Mouse (Mus musculus) liver, embryonic 13.5 days (tissue): ENCODE measurements around the gene Cnpy4. TPM values are rescaled to one million over a fixed set of nuclear protein-coding genes. Genes with fewer than 3 reads are reported as not detected.
"Not testable (repeated sequence)": the region's sequence is repeated elsewhere in the genome, so short reads cannot be mapped to it uniquely, and the experiment has no call there.

Experiments used
- ATAC-seq: fragments of 200-750 bp; cut with Nextera tagmentation; 2 replicates; pipeline ENCODE4 v1.8.0; 2017; ENCODE audit warnings: low read depth, mild to moderate bottlenecking, moderate number of reproducible peaks, moderate library complexity
- DNase-seq: peaks from one replicate; pipeline ENCODE4 v3.0.0; 2022
- H3K27ac ChIP-seq: fragments of 300-500 bp; sonication (generic); 2 replicates; pipeline ENCODE4 v1.5.1; 2015; ENCODE audit warnings: moderate library complexity, mild to moderate bottlenecking, inconsistent platforms
- H3K27me3 ChIP-seq: fragments of 300-500 bp; sonication (generic); 2 replicates; pipeline ENCODE4 v1.6.1; 2015; ENCODE audit warnings: mild to moderate bottlenecking, inconsistent platforms
- H3K36me3 ChIP-seq: fragments of 300-500 bp; sonication (generic); 2 replicates; pipeline ENCODE4 v1.6.1; 2015; ENCODE audit warnings: mild to moderate bottlenecking, inconsistent platforms
- H3K4me1 ChIP-seq: fragments of 300-500 bp; sonication (generic); replicated peaks from 2 replicates; pipeline ENCODE4 v1.6.1; 2015; ENCODE audit warnings: inconsistent platforms
- H3K4me2 ChIP-seq: fragments of 300-500 bp; sonication (generic); 2 replicates; pipeline ENCODE4 v1.6.1; 2015; ENCODE audit warnings: inconsistent platforms, mild to moderate bottlenecking, moderate library complexity
- H3K4me3 ChIP-seq: fragments of 300-500 bp; sonication (generic); replicated peaks from 2 replicates; pipeline ENCODE4 v1.5.1; 2015; ENCODE audit warnings: mild to moderate bottlenecking, inconsistent platforms
- H3K9ac ChIP-seq: fragments of 300-500 bp; sonication (generic); 2 replicates; pipeline ENCODE4 v1.6.1; 2015; ENCODE audit warnings: mild to moderate bottlenecking, inconsistent platforms
- H3K9me3 ChIP-seq: fragments of 300-500 bp; sonication (generic); replicated peaks from 2 replicates; pipeline ENCODE4 v1.6.1; 2016; ENCODE audit warnings: inconsistent platforms
- WGBS: fragments of 180-500 bp; shearing (Covaris S2); methylation state at CpG from one replicate; pipeline ENCODE4 v1.1.7; 2015; ENCODE audit not compliant: insufficient replicate concordance; 5-methylcytosine and 5-hydroxymethylcytosine counted together
- polyA plus RNA-seq: library from polyadenylated mRNA; unstranded; fragments of >200 nt; fragmentation: Nextera tagmentation; extraction: Ambion mirVana; gene quantifications from 2 replicates; pipeline ENCODE4 v1.2.1, GENCODE M21; 2015

Gene Cnpy4
- polyA plus RNA-seq, 1 experiment from 2014 or later = 17.6 TPM

DNA sequence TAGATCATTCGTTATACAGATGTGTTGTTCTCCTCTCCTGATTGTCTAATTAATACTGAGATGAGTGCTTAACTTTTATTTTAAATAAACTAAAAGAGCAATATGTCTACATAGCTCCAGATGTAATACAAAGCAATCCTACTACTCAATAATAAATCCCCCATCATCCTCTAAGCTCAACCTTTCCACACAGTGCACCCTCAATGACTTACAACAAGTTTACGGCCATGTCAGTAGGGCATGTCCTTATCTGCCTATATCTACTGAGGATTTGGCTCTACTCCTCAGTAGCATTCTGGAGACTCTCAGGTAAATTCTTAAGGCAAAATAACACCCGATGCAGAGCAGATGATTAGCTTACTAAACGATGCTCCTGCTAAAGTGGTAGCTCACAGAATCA lies 20.6 kb downstream of the Cnpy4 start:
- Histone ChIP-seq H3K4me1 (no peaks in the 10 kb centered on the region), H3K4me3 (no peak overlapping the region), H3K27me3 (no peaks in the 10 kb centered on the region), H3K4me2 (no peak overlapping the region), H3K27ac (no peak overlapping the region), H3K9me3 (peaks cover 7% of the 10 kb centered on the region; the same call in 1 of the 2 replicates), H3K9ac (no peak overlapping the region), H3K36me3 (no peaks in the 10 kb centered on the region)
- ATAC-seq (no peak), DNase-seq (no peak)
- 66% methylated on average over 4 of the region's 4 CpGs for WGBS

DNA sequence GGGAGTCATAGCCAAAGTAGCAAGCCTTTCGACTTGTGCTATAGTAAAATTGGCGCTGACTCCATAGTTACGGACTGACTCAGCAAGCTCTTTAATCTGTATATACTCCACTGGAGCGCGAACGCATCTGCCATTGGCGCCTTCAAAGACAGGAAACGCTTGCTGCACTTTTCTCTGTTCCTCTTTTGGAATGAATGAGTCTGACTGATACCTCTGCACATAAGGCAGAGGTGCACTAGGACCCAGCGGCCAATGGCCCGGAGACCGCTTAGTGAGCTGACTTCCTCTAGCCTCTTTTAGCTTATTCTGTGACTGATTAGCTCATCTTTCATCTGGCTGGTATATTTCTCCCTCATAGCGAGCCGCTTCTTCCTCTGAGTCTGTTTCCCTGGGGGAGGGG lies 29.3 kb downstream of the Cnpy4 start:
- not testable (repeated sequence) for H3K27me3 ChIP-seq, H3K27ac ChIP-seq, H3K9ac ChIP-seq, H3K4me1 ChIP-seq, H3K4me2 ChIP-seq, DNase-seq, ATAC-seq, H3K36me3 ChIP-seq, H3K4me3 ChIP-seq
- peaks cover 22% of the 10 kb centered on the region for H3K9me3 ChIP-seq
- WGBS = 87% methylated on average over 13 of the region's 13 CpGs

DNA sequence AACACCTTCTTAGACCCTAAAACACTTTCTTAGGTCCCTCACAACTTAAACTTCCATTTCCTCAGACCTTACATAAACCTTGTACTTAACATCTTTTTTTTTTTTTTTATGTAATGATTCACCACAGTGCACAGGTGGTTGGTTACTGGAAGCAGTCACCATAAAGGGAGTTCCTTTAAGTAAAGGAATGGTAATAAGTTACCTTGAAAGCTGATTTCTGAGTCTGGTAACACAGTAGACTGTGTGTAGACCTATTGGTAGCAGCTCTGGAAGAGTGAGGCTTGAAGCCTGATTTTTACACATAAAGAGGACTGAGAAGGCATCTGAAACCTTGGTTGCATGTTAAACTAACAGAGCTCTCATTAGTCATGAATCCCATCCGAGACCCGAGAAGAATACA lies 32.6 kb downstream of the Cnpy4 start:
- Histone ChIP-seq H3K27ac (no peak overlapping the region), H3K9me3 (peaks cover 22% of the 10 kb centered on the region), H3K4me3 (no peak overlapping the region), H3K36me3 (no peaks in the 10 kb centered on the region), H3K27me3 (no peaks in the 10 kb centered on the region), H3K9ac (no peak overlapping the region), H3K4me1 (no peaks in the 10 kb centered on the region), H3K4me2 (no peak overlapping the region)
- DNase-seq (no peak), ATAC-seq (no peak)
- WGBS = 34% methylated on average over 2 of the region's 2 CpGs

DNA sequence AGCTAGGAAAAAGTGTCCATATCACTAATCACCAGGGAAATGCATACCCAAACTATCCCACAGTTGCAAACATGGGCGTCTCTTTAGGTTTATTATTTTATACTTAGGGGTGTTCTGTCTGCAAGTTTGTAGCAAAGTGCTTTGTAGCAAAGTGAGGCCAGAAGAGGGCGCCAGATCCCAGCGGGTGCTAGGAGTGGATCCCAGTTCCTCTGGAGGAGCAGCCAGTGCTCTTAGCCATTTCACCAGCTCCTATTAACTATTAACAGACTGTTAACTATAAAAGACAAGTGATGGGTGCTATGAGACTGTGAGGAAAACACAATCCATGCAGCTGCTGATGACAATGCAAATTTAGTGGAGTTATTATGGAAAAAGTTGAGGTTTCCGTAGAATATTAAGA lies 34.8 kb downstream of the Cnpy4 start:
- H3K9me3 ChIP-seq = 0 out of 2 replicates have a peak, but pooled peaks cover 4% of the 10 kb centered on the region
- no peak overlapping the region for H3K9ac ChIP-seq
- H3K27me3 ChIP-seq = no peaks in the 10 kb centered on the region
- no peak overlapping the region for H3K4me3 ChIP-seq
- ATAC-seq (0 out of 2 replicates have a peak, but pooled peaks have one; percentile 36), DNase-seq (peak; percentile 51)
- no peak overlapping the region for H3K27ac ChIP-seq
- 21% methylated on average over 4 of the region's 4 CpGs for WGBS
- H3K36me3 ChIP-seq = no peaks in the 10 kb centered on the region
- no peaks in the 10 kb centered on the region for H3K4me1 ChIP-seq
- no peak overlapping the region for H3K4me2 ChIP-seq

DNA sequence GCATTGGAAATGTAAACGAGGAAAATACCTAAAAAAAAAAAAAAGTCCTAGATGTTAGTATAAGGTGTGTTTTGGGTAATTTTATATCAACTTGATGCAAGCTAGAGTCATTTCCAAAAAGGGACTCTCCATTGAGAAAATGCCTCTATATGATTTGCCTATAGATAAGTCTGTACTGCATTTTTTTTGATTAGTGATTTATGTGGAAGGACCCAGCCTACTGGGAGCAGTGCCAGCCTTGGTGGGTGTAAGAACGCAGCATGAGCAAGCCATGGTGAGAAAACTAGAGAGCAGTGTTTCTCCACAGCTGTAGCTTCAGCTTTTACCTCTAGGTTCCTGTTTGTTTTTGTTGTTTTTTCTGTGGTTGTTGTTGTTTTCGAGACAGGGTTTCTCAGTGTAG lies 36.0 kb downstream of the Cnpy4 start:
- Histone ChIP-seq H3K9me3 (no peaks in the 10 kb centered on the region), H3K36me3 (no peaks in the 10 kb centered on the region), H3K4me2 (no peak overlapping the region), H3K4me1 (no peaks in the 10 kb centered on the region), H3K9ac (no peak overlapping the region), H3K4me3 (no peak overlapping the region), H3K27me3 (no peaks in the 10 kb centered on the region), H3K27ac (no peak overlapping the region)
- no peak for ATAC-seq
- WGBS = 46% methylated on average over 3 of the region's 3 CpGs
- no peak for DNase-seq

DNA sequence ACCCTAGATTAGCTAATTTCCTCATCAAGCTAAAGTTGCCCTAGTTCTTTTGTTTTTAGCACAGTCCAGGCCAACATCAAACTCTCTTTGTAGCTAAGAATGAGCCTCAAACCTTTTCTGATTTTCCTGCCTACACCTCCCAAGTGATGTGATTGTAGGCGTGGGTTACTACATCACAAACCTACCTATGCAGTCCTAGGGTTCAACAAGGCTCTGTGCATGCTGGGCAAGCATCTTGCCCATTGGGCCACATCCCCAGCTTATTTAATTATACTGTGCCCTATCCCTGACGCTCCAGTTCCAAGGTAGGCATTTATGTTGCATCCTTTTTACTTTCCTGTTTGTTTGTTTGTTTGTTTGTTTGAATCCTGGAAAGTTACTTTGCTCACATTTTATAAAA lies 38.4 kb downstream of the Cnpy4 start, which contains the start of gene Nxpe5:
TSS of gene Nxpe5 (plus strand) at position 199 of the 400 bp plus-strand sequence.
- 48% methylated on average over 2 of the region's 2 CpGs for WGBS
- Histone ChIP-seq H3K27ac (no peak within 1 kb of the TSS), H3K4me2 (no peak within 1 kb of the TSS), H3K9ac (no peak within 1 kb of the TSS), H3K4me1 (no peaks in the 10 kb centered on the region), H3K9me3 (no peaks in the 10 kb centered on the region), H3K36me3 (no peaks in the 10 kb centered on the region), H3K4me3 (no peak within 1 kb of the TSS), H3K27me3 (no peaks in the 10 kb centered on the region)
- no peak for ATAC-seq
- DNase-seq = no peak

DNA sequence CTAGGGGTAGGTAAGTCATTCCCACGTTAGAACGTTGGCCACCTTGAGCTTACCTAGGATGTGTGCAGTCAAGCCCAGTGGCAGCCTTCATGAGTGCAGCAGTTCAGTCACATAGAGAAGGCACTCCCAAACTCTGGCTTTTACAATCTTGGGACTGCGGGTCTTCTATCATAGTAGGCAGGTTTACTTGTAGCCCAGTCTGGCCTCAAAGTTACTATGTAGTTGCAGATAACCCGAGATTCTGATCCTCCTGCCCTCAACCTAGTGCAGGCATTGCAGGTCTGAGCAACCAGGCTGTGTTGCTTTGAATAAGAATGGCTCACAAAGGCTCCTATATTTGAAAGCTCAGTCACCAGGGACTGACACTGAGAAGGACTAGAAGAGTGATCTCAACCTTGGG lies 39.2 kb downstream of the Cnpy4 start:
- no peaks in the 10 kb centered on the region for H3K9me3 ChIP-seq
- H3K4me1 ChIP-seq = no peaks in the 10 kb centered on the region
- no peaks in the 10 kb centered on the region for H3K27me3 ChIP-seq
- H3K9ac ChIP-seq = no peak overlapping the region
- H3K4me2 ChIP-seq = no peak overlapping the region
- no peak for DNase-seq
- no peak overlapping the region for H3K4me3 ChIP-seq
- no peak overlapping the region for H3K27ac ChIP-seq
- WGBS = 31% methylated on average over 4 of the region's 4 CpGs
- no peaks in the 10 kb centered on the region for H3K36me3 ChIP-seq
- ATAC-seq = no peak

DNA sequence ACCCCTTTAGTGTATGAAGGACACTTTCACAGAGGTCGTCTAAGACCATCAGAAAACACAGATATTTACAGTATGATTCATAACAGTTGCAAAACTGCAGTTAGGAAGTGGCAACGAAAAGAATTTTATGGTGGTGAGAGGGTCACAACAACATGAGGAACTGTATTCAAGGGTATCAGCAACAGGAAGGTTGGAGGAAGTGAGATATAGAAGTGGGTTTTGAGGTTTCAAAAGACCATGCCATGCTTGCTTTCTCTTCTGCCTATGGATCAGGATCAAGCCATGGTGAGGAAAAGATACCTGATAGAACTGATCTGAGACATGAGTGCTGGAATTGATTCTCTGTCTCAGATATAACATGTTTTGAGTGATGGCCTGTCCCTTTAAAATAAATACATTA lies 40.1 kb downstream of the Cnpy4 start:
- Histone ChIP-seq H3K36me3 (no peaks in the 10 kb centered on the region), H3K9ac (no peak overlapping the region), H3K9me3 (no peaks in the 10 kb centered on the region), H3K27me3 (no peaks in the 10 kb centered on the region), H3K4me3 (no peak overlapping the region), H3K4me1 (no peaks in the 10 kb centered on the region), H3K27ac (no peak overlapping the region), H3K4me2 (no peak overlapping the region)
- no peak for ATAC-seq
- no peak for DNase-seq
- WGBS = 5% methylated on average over 2 of the region's 2 CpGs

DNA sequence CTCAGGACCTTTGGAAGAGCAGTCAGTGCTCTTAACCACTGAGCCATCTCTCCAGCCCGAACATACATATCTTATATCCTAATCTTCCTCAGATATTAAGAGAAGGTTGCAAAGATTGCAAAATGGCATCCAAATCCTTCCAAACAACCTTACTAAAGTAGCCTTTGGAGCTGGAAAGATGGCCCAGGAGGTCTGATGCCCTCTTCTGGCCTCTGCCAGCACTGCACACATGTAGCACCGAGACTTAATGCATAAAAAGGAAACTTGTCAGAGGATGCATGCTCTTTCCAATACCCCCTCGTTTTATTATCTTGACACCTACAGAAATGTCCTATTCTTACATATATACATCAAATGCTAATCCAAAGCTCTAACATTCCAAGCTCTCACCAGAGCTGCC lies 40.7 kb downstream of the Cnpy4 start:
- Histone ChIP-seq H3K36me3 (no peaks in the 10 kb centered on the region), H3K4me1 (no peaks in the 10 kb centered on the region), H3K27me3 (no peaks in the 10 kb centered on the region), H3K4me3 (no peak overlapping the region), H3K9me3 (no peaks in the 10 kb centered on the region), H3K27ac (no peak overlapping the region), H3K4me2 (no peak overlapping the region), H3K9ac (no peak overlapping the region)
- ATAC-seq = no peak
- WGBS = 34% methylated on average over 3 of the region's 3 CpGs
- no peak for DNase-seq

DNA sequence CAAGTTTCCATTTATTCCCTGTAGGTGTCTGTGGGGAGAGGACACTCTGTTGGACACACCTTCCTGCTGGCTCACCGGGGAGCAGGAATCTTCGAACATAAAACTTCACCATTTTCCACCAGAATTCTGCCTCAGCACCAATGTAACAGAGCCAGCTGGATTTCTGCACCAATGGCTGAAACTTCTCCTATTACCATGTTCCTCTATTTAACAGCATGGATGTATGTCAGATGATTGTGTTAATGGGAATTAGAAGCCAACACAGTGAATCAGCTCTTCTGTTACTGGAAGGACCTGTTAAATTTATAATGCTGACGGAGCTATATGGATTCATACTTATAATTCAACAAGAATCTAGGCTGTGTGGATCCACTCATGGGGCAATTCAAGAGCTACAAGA lies 42.2 kb downstream of the Cnpy4 start:
- Histone ChIP-seq H3K4me1 (no peaks in the 10 kb centered on the region), H3K27me3 (no peaks in the 10 kb centered on the region), H3K4me3 (no peak overlapping the region), H3K9me3 (no peaks in the 10 kb centered on the region), H3K4me2 (no peak overlapping the region), H3K9ac (no peak overlapping the region), H3K27ac (no peak overlapping the region), H3K36me3 (no peaks in the 10 kb centered on the region)
- ATAC-seq = no peak
- WGBS = 78% methylated on average over 3 of the region's 3 CpGs
- no peak for DNase-seq

DNA sequence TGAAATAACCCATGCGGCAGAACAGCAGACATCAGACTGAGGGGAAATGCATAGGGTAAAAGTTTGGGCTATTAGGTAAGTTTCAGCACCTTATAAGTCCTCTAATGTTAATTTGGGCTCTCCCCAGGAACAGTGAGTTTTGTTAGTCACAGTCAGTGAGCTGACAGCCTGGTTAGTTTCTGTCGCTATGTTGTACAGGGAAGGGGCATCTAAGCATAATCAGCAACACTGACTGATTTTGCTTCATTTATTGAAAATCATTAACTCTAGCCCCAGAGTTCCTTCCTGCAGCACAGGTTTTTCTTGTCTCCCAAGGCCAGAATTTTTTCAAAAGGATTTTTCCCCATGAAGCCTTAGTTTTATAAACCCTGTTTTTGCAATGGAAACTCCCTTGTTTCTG lies 46.5 kb downstream of the Cnpy4 start:
- no peak for ATAC-seq
- H3K4me1 ChIP-seq = no peaks in the 10 kb centered on the region
- H3K9me3 ChIP-seq = no peaks in the 10 kb centered on the region
- no peak overlapping the region for H3K4me2 ChIP-seq
- H3K4me3 ChIP-seq = no peak overlapping the region
- H3K27ac ChIP-seq = no peak overlapping the region
- no peaks in the 10 kb centered on the region for H3K36me3 ChIP-seq
- no peaks in the 10 kb centered on the region for H3K27me3 ChIP-seq
- WGBS = 80% methylated on average over 2 of the region's 2 CpGs
- no peak for DNase-seq
- no peak overlapping the region for H3K9ac ChIP-seq

DNA sequence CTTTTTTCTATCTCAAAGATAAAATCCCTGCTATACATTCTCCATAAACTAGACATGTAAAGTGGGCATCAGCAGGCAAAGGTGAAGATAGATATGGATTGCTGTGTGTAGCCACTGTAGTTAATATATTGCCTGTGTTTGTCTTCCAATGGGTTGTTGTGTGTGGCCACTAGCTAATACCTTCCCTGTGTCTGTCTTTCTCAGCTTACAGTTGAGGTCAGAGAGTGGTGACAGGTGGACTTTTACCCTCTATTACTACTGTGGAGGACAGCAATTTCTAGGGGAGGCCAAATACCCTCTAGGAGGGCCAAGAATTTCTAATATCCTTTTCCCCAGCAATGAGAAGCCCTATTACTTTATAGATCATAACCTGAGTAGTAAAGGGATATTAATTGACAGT lies 46.9 kb downstream of the Cnpy4 start:
- Histone ChIP-seq H3K27me3 (no peaks in the 10 kb centered on the region), H3K9me3 (no peaks in the 10 kb centered on the region), H3K4me3 (no peak overlapping the region), H3K9ac (no peak overlapping the region), H3K4me2 (no peak overlapping the region), H3K27ac (no peak overlapping the region), H3K4me1 (no peaks in the 10 kb centered on the region), H3K36me3 (no peaks in the 10 kb centered on the region)
- no peak for ATAC-seq
- no peak for DNase-seq
